Mouse (Mus musculus) small intestine, adult 2 months (tissue): ENCODE results near the gene Vipr2.

Experiments
- CTCF ChIP-seq: fragments of 200-500 bp; IDR thresholded peaks from 2 replicates; pipeline ENCODE4 v1.5.1; 2012; ENCODE audit warnings: low read depth, mild to moderate bottlenecking, control low read depth, inconsistent platforms, low read length, moderate library complexity, mixed read lengths; ENCODE audit not compliant: insufficient replicate concordance, insufficient read length; ENCODE audit errors: extremely low read depth
- POLR2A ChIP-seq: fragments of 200-500 bp; IDR thresholded peaks from 2 replicates; pipeline ENCODE4 v1.6.1; 2012; ENCODE audit warnings: low read depth, mild to moderate bottlenecking, control low read depth, inconsistent platforms, low read length, moderate library complexity

- TF ChIP-seq CTCF (no peak), POLR2A (no peak)
These were observed 33.6 kb downstream of the Vipr2 start for GRCm38 (mm10) chr12:116111007-116111694.
